Mouse (Mus musculus): Measurements from ENCODE around the gene Ahsg. TPM values are rescaled to one million over a fixed set of nuclear protein-coding genes. Genes with fewer than 3 reads are reported as not detected.

Ahsg gene
- 0.47 TPM for polyA plus RNA-seq (2014; fragmentation: Illumina TruSeq; extraction: RNeasy Lipid Tissue Mini Kit (QIAGEN cat#74804); ENCODE audit: low read depth, low replicate concordance)

GRCm38 (mm10) chr16:22890683-22891510 is at the start of gene Ahsg:
TSS of gene Ahsg (plus strand) at chr16:22891277.

DNA sequence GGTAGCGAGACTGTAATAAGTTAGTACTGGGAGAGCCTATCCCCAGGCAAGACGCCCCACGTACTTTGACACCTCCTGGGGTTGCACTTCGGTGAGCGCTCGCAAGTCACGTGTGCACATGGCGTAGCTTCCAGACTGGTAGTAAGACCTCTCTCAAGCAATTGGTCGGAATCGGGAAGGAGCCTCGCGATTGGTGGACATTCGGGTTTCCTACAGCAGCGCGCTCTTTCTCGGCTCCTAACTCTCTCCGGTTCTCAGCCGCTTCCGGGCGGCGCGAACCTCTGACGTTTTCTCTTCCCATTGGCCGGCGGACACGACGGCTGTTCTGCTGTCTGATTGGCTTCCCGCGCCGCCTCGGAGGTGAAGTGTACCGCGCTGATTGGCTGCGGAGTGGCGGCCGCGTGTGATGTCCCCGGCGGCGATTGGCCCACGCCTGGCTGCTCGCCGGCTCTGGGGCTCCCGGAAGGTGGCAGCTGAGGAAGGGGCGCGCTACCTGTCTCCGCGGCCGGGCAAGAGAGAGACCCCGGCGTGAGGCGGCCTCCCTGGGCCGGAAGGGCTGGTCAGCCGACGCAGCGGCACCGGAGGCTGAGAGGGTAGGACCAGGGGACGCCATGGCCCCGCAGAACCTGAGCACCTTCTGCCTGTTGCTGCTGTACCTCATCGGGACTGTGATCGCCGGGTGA is 33.5 kb upstream of the Ahsg start, which contains the start of the genes Tbccd1 and Dnajb11:
Gene Tbccd1, minus strand, starts transcription at position 239 of the 683 bp plus-strand sequence.
Gene Dnajb11, plus strand, starts transcription at position 415 of the 683 bp plus-strand sequence.

DNA sequence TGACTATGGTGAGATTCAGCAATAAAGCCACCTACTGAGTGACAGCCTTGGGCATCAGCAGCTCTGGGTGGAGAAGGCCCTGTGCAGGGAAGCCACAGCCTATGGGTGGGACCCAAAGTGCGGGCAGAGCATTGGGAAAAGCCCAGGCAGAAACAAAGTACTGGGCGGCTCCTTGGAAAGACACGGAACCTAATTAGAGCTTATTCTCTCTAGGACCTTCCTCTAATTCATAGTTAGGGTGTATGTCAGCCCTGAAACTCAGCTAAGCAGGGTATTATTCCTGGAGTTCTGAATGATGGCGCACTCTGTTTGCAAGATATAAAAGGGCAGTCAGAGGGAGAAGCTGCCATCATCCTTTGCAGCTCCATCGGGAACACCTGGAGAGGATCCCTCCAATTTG is 27.0 kb downstream of the Ahsg start, which contains the start of gene Fetub:
Gene Fetub, plus strand, starts transcription at position 301 of the 400 bp plus-strand sequence.

Other genes with a start within 250 kb of the Ahsg start
- gene Dgkg, start 234.1 kb upstream of the Ahsg start, polyA plus RNA-seq (2014; fragmentation: Illumina TruSeq; extraction: RNeasy Lipid Tissue Mini Kit (QIAGEN cat#74804); ENCODE audit: low read depth, low replicate concordance) = 3.8 TPM
- not detected for gene Crygs, start 79.7 kb upstream of the Ahsg start, polyA plus RNA-seq (2014; fragmentation: Illumina TruSeq; extraction: RNeasy Lipid Tissue Mini Kit (QIAGEN cat#74804); ENCODE audit: low read depth, low replicate concordance)
- 18.3 TPM for gene Tbccd1, start 33.6 kb upstream of the Ahsg start, polyA plus RNA-seq (2014; fragmentation: Illumina TruSeq; extraction: RNeasy Lipid Tissue Mini Kit (QIAGEN cat#74804); ENCODE audit: low read depth, low replicate concordance)
- 98.6 TPM for gene Dnajb11, start 33.4 kb upstream of the Ahsg start, polyA plus RNA-seq (2014; fragmentation: Illumina TruSeq; extraction: RNeasy Lipid Tissue Mini Kit (QIAGEN cat#74804); ENCODE audit: low read depth, low replicate concordance)
- 9.2 TPM for gene Fetub, start 27.1 kb downstream of the Ahsg start, polyA plus RNA-seq (2014; fragmentation: Illumina TruSeq; extraction: RNeasy Lipid Tissue Mini Kit (QIAGEN cat#74804); ENCODE audit: low read depth, low replicate concordance)
- not detected for gene Hrg, start 59.8 kb downstream of the Ahsg start, polyA plus RNA-seq (2014; fragmentation: Illumina TruSeq; extraction: RNeasy Lipid Tissue Mini Kit (QIAGEN cat#74804); ENCODE audit: low read depth, low replicate concordance)
- 1.4 TPM for gene Kng2, start 138.2 kb downstream of the Ahsg start, polyA plus RNA-seq (2014; fragmentation: Illumina TruSeq; extraction: RNeasy Lipid Tissue Mini Kit (QIAGEN cat#74804); ENCODE audit: low read depth, low replicate concordance)
- gene Kng1, start 166.6 kb downstream of the Ahsg start, polyA plus RNA-seq (2014; fragmentation: Illumina TruSeq; extraction: RNeasy Lipid Tissue Mini Kit (QIAGEN cat#74804); ENCODE audit: low read depth, low replicate concordance) = not detected
- gene Eif4a2, start 216.2 kb downstream of the Ahsg start, polyA plus RNA-seq (2014; fragmentation: Illumina TruSeq; extraction: RNeasy Lipid Tissue Mini Kit (QIAGEN cat#74804); ENCODE audit: low read depth, low replicate concordance) = 513 TPM
- 10.7 TPM for gene Rfc4, start 236.5 kb downstream of the Ahsg start, polyA plus RNA-seq (2014; fragmentation: Illumina TruSeq; extraction: RNeasy Lipid Tissue Mini Kit (QIAGEN cat#74804); ENCODE audit: low read depth, low replicate concordance)

All from adipose tissue, adult 10 weeks (tissue).